Mouse (Mus musculus) ovary, adult 2 months (tissue): ENCODE data around the gene Etnppl. TPM values are rescaled to one million over a fixed set of nuclear protein-coding genes. Genes with fewer than 3 reads are reported as not detected.

Source experiments
- polyA plus RNA-seq: library from polyadenylated mRNA; depleted of rRNA; stranded (reverse); fragments of >200 nt; gene quantifications from 2 replicates; pipeline ENCODE4 v1.2.3, GENCODE M21; 2012; rRNA removed

Etnppl gene
- not detected in 2 replicates for polyA plus RNA-seq

GRCm38 (mm10) chr3:130617439-130617898 lies at the start of gene Etnppl:
TSS of gene Etnppl (plus strand) at chr3:130617448.

Other genes starting within 250 kb of the Etnppl start
- gene Ostc, start 92.0 kb downstream of the Etnppl start, polyA plus RNA-seq = 47.4 and 66.6 TPM in 2 replicates
- gene Rpl34, start 113.0 kb downstream of the Etnppl start, polyA plus RNA-seq = 1,254 and 2,064 TPM in 2 replicates